Mouse (Mus musculus) activated CD4-positive, CD25-positive, alpha-beta regulatory T cell, adult 4 months (primary cell): ENCODE measurements around the gene Apon. TPM values are rescaled to one million over a fixed set of nuclear protein-coding genes. Genes with fewer than 3 reads are reported as not detected.
"Not testable (repeated sequence)": the region's sequence is repeated elsewhere in the genome, so short reads cannot be mapped to it uniquely, and the experiment has no call there.

ENCODE experiments used
- ATAC-seq: one replicate; pipeline ENCODE4 v1.8.0; 2017
- polyA plus RNA-seq, 2 experiments: library from polyadenylated mRNA; unstranded; fragments of 100-300 nt; shearing (Covaris generic); gene quantifications; one replicate each; pipeline ENCODE4 v1.2.1; 2017

Apon gene
- not detected for polyA plus RNA-seq

GRCm38 (mm10) chr10:128253677-128254255, at the start of gene Apon:
Gene Apon, plus strand, starts transcription at chr10:128254096.
- ATAC-seq = no peak

- no peak for ATAC-seq
Observed at GRCm38 (mm10) chr10:128204941-128205340, 49.0 kb upstream of the Apon start.

- ATAC-seq = no peak
Observed at GRCm38 (mm10) chr10:128208326-128208725, 45.6 kb upstream of the Apon start.

DNA sequence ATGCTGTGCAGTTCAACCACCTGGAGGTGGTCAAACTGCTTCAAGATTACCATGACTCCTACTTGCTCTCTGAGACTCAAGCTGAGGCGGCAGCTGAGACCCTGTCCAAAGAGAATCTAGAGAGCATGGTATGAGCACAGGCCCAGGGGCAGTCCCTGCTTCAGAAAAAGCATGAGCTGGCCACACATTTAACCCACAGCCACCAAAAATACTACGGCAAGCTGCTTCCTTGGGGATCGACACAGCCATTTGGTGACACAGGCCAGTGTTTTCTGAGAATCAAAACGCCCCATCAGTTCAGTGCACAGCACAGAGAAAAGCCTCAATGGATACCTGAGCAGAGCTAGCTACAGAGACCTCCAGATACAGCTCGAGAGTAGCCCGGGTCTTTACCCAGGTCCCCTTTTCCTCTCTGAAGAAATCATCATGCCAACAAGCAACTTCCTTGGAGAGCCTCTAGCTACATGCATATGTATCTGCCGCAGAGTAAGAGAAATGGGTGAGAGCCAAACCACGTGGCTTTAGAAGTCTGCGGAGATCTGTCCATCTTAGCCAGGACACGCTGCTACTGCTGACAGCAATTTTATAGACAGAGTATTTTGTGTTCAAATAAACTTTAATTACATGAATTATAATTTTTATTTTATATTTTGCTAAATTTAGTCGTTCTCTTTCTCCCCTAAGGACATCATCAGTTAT, 44.4 kb upstream of the Apon start:
- ATAC-seq = no peak

DNA sequence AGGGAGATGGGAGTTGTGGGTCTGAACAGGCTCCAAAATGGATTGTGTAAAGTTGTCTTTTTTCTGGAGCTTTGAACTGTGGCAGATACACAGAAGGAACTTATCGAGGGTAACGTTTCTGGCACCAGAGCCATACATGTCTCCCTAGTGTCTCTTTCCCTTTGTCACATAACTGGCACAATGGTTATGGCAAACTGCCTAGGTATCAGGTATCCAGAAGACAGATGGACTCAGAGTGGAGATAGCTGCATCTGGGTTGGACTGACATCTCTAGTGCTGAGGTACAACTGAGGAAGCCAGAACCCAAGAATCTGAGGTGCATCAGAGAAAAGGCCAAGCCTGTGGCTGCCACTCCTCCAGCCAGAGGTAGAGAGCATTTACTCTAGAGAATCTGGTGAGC, 43.8 kb upstream of the Apon start:
- ATAC-seq = no peak

- ATAC-seq = no peak
Observed at GRCm38 (mm10) chr10:128210954-128211353, 42.9 kb upstream of the Apon start.

GRCm38 (mm10) chr10:128211390-128212108, 42.3 kb upstream of the Apon start, which contains the start of gene Spryd4:
Gene Spryd4, minus strand, starts transcription at chr10:128211807.
- ATAC-seq = peak; percentile 91

GRCm38 (mm10) chr10:128212148-128212547, 41.7 kb upstream of the Apon start:
- ATAC-seq = no peak

GRCm38 (mm10) chr10:128212871-128213323, 41.0 kb upstream of the Apon start:
- peak; percentile 70 for ATAC-seq

DNA sequence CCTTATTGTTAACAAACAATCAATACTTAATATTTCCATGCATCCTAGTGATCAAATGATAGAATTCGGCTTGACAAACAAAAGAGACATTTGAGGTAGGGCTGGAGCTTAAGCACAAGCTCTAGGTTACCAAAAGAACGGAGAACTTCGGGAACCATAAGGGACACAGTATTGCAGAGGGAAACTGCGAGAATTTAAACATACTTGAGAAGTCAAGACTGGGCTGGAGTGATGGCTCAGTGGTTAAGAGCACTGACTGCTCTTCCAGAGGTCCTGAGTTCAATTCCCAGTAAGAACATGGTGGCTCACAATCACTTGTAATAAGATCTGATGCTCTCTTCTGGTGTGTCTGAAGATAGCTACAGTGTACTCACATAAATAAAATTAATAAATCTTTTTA, 39.8 kb upstream of the Apon start:
- ATAC-seq = not testable (repeated sequence)

- no peak for ATAC-seq
Observed at GRCm38 (mm10) chr10:128214981-128215380, 38.9 kb upstream of the Apon start.

DNA sequence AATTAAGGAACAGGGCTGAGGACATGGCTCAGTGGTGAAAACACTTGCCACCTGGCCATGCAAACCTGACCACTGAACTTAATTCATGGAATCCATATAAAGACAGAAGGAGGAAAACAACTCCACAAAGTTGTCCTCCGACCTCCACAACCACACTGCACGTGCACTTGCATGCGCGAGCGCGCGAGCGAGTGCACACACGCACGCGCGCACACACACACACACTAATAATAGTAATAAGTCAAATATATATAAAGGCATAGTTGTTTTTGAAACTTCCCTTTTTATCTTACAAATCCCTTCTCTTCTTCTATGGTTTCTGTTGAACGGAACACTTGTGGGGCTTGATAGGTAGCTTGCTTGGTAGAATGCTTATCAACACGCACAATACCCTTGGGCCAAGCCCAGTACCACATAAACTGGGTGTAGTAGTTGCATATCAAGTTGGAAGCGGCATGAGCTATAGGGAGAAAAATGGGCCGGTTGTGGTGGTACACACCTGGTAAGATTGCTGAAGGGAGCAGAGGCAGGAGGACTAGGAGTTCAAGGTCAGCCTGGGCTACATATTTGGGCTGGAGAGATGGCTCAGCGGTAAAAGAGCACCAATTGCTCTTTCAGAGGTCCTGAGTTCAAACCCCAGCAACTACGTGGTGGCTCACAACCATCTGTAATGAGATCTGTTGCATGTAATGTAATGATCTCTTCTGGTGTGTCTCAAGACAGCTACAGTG, 35.3 kb upstream of the Apon start:
- ATAC-seq = no peak

DNA sequence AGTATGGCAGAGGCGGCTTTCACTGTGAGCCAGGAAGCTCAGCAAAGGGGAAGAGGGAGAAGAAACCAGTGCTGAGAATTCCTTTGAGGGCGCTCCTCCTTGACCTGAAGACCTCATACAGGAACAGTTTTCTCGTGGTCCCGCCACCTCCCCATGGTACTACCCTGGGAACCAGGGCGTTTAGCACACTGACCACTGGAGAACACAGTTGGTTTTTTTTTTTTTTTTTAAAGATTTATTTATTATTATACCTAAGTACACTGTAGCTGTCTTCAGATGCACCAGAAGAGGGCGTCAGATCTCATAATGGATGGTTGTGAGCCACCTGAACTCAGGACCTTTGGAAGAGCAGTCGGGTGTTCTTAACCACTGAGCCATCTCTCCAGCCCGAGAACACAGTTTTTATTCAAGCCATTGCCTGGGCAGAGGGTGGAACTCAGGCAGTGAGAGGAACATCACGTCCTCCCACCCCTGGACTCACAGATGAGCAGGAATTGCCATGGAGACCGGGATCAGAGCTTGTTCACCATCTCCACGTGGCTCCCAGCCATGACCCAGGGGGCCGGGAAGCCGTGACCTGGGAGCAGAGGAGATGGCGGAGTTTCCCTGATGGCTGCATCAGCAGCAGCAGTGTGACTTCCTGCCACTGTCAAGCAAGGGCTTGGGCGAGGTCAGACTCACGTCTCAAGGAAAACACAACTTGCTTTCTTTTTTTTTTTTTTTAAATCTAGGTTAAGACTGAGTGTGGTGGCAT, 32.2 kb upstream of the Apon start:
- ATAC-seq = peak; percentile 65

DNA sequence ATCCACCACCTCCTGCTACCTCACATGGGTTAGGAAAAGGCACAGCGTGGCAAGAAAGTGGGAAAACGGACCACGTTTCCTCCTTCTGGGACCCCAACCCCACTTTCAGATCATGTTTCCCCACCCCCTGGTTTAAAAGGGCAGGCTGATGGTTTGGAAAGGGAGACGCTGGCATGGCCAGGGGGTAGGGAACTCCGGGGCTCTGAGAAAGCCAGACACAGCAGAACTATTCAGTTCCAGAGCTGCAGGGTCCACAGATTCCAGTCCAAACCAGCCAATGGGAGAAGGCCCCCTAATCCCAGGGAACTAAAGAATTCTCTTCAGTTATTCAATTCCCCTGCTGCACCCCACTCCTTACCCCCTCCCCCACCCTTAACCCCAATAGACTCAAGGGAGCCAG, 28.8 kb upstream of the Apon start:
- no peak for ATAC-seq

- ATAC-seq = no peak
Observed at GRCm38 (mm10) chr10:128225538-128225937, 28.4 kb upstream of the Apon start, which contains the start of gene Mip. Gene Mip, plus strand, starts transcription at chr10:128225838.

DNA sequence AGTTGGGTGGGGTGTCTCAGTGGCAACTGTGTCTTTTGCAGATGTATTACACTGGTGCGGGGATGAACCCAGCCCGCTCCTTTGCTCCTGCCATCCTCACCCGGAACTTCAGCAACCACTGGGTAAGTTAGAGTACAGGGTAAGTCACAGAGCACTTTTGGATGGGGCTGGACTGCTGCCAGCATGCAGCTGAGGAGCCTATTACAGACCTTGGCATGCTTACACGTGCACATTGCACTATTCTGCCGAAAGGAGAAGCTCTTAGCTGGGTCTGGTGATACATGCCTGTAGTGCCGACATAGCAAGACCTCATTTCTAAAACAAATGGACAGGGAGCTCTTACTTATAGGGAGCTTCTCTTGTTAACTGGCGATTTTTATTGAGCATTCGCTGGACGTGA, 26.3 kb upstream of the Apon start:
- no peak for ATAC-seq

DNA sequence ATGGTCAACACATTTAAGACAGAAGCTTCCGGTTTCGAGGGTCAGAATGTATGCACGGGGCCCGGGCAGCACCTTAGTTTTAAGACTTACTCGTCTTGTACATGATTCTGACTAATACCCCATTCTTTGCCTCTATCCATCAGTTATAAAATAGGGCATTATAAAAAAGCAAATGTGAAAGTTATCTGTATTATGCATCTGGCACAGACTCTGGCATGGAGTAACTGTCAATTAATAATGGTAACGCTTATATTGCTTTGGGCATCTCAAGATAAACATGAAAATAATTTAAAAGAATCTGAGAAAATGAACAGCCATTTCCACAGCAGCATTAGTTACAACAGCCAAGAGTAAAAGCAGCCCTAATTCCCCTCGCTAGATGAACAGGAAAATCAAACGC, 25.9 kb upstream of the Apon start:
- no peak for ATAC-seq

DNA sequence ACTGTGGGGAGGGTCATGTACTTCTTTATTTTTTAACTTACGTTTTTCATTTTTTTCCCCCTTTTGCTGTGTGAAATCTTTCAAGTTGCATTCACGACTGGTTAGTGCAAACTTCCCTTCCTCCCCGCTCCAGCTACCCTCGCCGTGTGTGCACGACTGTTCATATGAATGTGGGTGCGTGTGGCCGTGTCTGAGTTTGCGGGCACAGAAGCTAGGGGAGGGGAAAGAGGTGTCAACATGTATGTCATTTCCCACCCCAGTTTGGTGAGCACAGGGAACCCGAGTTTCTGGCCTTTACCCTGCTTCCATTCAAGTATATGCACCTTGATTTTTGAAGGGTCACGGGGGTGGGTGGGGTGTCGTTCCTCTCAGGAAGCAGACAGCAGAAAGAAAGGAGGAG, 23.3 kb upstream of the Apon start:
- ATAC-seq = no peak

- ATAC-seq = peak; percentile 6
Observed at GRCm38 (mm10) chr10:128231146-128231545, 22.8 kb upstream of the Apon start.

- ATAC-seq = peak; percentile 68
Observed at GRCm38 (mm10) chr10:128231697-128232419, 22.0 kb upstream of the Apon start, which contains the start of gene Timeless. Gene Timeless, plus strand, starts transcription at chr10:128232065.

- ATAC-seq = peak; percentile 48
Observed at GRCm38 (mm10) chr10:128232420-128232985, 21.4 kb upstream of the Apon start.
